Mouse (Mus musculus): ENCODE data around the gene Rnaseh2a. TPM values are rescaled to one million over a fixed set of nuclear protein-coding genes. Genes with fewer than 3 reads are reported as not detected.

Rnaseh2a gene
- total and polyA plus RNA-seq, 3 experiments, result 105 to 109 TPM; not detected in 1

DNA sequence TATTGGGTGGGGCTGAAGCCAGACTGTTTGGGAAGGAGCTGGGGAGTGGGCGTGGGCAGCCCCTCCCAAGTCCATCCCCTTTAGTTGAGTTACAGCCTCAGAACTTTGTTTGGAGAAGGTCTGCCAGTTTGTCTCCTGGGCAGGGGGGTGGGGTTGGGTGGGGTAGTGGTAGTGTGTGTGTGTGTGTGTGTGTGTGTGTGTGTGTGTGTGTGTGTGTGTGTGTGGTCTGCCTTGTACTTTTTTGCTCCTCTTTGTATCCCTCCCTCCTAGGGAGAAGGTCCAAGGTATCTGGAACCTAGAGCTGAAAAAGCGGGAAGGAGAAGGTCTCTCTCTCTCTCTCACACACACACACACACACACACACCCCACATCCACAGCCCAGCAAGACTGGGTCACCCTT lies 44.9 kb upstream of the Rnaseh2a start, which contains the start of gene Best2:
TSS of gene Best2 (minus strand) at position 101 of the 400 bp plus-strand sequence.
- no peak within 1 kb of the TSS for H3K9ac ChIP-seq (ENCODE audit: control insufficient read depth, low read depth, low read length, poor library complexity, severe bottlenecking)
- no peaks in the 10 kb centered on the region for H3K36me3 ChIP-seq (ENCODE audit: control insufficient read depth in 1 of 2, insufficient read depth in 2 of 2, low read length in 2 of 2)
- no peak for TF ChIP-seq POLR2AphosphoS2 (IDR thresholded peaks at IDR 0.05; ENCODE audit: low read length)
- TF ChIP-seq TBP (IDR thresholded peaks at IDR 0.05; ENCODE audit: low read depth, low read length), result no peak
- TF ChIP-seq POLR2A (IDR thresholded peaks at IDR 0.05; ENCODE audit: control insufficient read depth in 1 of 2, insufficient read depth in 1 of 2, low read depth in 1 of 2, low read length in 2 of 2, poor library complexity in 1 of 2), result no peak
- no peak for TF ChIP-seq ZNF384 (IDR thresholded peaks at IDR 0.05; ENCODE audit: low read depth, low read length)
- no peak for TF ChIP-seq CHD2 (IDR thresholded peaks at IDR 0.05; ENCODE audit: low read length)
- TF ChIP-seq SMC3 (IDR thresholded peaks at IDR 0.05; ENCODE audit: low read depth, low read length), result no peak
- TF ChIP-seq CHD1 (IDR thresholded peaks at IDR 0.05; ENCODE audit: low read depth, low read length), result no peak
- TF ChIP-seq KAT2A (conservative IDR thresholded peaks at IDR 0.05; ENCODE audit: low read depth, low read length), result no peak
- no peak for TF ChIP-seq ZMIZ1 (IDR thresholded peaks at IDR 0.05; ENCODE audit: low read depth, low read length)
- no peak within 1 kb of the TSS for H3K4me3 ChIP-seq (ENCODE audit: control insufficient read depth in 1 of 2, insufficient read depth in 1 of 2, low read depth in 2 of 2, low read length in 2 of 2)
- no peaks in the 10 kb centered on the region for H3K4me1 ChIP-seq (ENCODE audit: control insufficient read depth in 1 of 2, insufficient read depth in 2 of 2, low read length in 2 of 2)
- H3K27ac ChIP-seq (ENCODE audit: control insufficient read depth, low read depth, low read length), result no peak within 1 kb of the TSS
- no peaks in the 10 kb centered on the region for H3K79me2 ChIP-seq (ENCODE audit: control insufficient read depth, insufficient read depth, low read length, poor library complexity)
- DNase-seq (ENCODE audit: low read depth, low spot score), result no peak
- H3K9me3 ChIP-seq (replicated peaks; ENCODE audit: insufficient read depth, low read length), result no peaks in the 10 kb centered on the region
- no peaks in the 10 kb centered on the region for H3K27me3 ChIP-seq (ENCODE audit: control insufficient read depth in 1 of 2, insufficient read depth in 2 of 2, low read length in 2 of 2)

DNA sequence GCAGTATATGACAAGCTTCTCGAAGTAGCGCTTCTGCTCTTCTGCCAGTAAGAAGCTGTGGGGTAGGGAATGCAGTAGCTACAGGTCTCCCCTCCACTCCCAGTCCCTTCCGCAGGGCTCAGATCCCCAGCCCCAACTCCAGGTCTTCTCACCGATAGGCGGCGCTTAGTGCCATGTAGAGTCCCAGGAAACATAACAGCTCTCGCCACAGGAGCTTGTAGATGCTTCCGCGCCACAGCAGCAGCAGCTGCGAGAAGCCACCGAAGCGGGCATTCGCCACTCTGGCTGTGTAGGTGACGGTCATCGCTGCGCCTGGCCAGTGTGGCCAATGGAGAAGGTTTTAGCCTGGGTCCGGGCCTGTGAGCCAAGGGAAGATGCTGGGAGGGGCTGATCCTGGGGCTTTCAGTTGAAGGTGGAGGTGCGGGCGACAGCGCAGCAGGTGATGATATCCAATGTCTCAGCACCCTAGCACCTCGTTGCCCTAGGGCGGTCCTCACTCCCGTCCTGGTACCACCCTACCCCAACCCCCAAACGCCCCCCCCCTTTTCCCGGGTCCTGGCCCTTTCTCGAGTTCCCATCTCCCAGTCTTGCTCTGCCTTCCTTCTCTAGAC lies 43.8 kb upstream of the Rnaseh2a start:
- no peaks in the 10 kb centered on the region for H3K4me1 ChIP-seq (ENCODE audit: control insufficient read depth in 1 of 2, insufficient read depth in 2 of 2, low read length in 2 of 2)
- no peaks in the 10 kb centered on the region for H3K9me3 ChIP-seq (replicated peaks; ENCODE audit: insufficient read depth, low read length)
- H3K27ac ChIP-seq (ENCODE audit: control insufficient read depth, low read depth, low read length), result no peak overlapping the region
- DNase-seq (ENCODE audit: low read depth, low spot score), result no peak
- no peak overlapping the region for H3K4me3 ChIP-seq (ENCODE audit: control insufficient read depth in 1 of 2, insufficient read depth in 1 of 2, low read depth in 2 of 2, low read length in 2 of 2)
- H3K9ac ChIP-seq (ENCODE audit: control insufficient read depth, low read depth, low read length, poor library complexity, severe bottlenecking), result no peak overlapping the region
- no peaks in the 10 kb centered on the region for H3K79me2 ChIP-seq (ENCODE audit: control insufficient read depth, insufficient read depth, low read length, poor library complexity)
- TF ChIP-seq JUND (IDR thresholded peaks at IDR 0.05; ENCODE audit: low read depth, low read length), result no peak
- no peak for TF ChIP-seq SMC3 (IDR thresholded peaks at IDR 0.05; ENCODE audit: low read depth, low read length)
- no peak for TF ChIP-seq UBTF (IDR thresholded peaks at IDR 0.05; ENCODE audit: borderline replicate concordance, insufficient read depth, low read depth, low read length)
- H3K36me3 ChIP-seq (ENCODE audit: control insufficient read depth in 1 of 2, insufficient read depth in 2 of 2, low read length in 2 of 2), result no peaks in the 10 kb centered on the region
- H3K27me3 ChIP-seq (ENCODE audit: control insufficient read depth in 1 of 2, insufficient read depth in 2 of 2, low read length in 2 of 2), result no peaks in the 10 kb centered on the region

DNA sequence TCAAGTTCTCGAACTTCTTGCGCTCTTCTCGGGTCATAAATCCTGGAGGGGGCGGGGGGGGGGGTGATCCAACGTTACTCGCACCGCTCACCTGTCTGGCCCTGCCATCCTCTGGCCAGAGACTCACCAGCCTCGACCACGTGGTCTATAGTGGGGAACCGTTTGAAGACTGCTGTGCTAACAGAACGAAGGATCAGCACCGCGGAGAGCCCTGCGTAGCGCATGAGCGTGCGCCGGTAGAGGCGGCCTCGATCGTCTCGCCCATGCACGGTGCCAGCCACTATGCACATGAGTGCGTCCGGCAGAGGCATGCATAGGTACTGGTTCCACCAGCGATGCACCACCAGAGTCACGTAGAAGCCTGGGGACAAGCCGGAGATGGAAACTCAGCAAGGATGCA lies 41.7 kb upstream of the Rnaseh2a start:
- no peak for TF ChIP-seq POLR2AphosphoS5 (IDR thresholded peaks at IDR 0.05; ENCODE audit: borderline replicate concordance, low read depth, low read length)
- no peak overlapping the region for H3K9ac ChIP-seq (ENCODE audit: control insufficient read depth, low read depth, low read length, poor library complexity, severe bottlenecking)
- no peaks in the 10 kb centered on the region for H3K36me3 ChIP-seq (ENCODE audit: control insufficient read depth in 1 of 2, insufficient read depth in 2 of 2, low read length in 2 of 2)

More for the DNA sequence above, 41.7 kb upstream of the Rnaseh2a start:
- Histone ChIP-seq H3K79me2 (ENCODE audit: control insufficient read depth, insufficient read depth, low read length, poor library complexity) (no peaks in the 10 kb centered on the region), H3K27ac (ENCODE audit: control insufficient read depth, low read depth, low read length) (no peak overlapping the region), H3K4me1 (ENCODE audit: control insufficient read depth in 1 of 2, insufficient read depth in 2 of 2, low read length in 2 of 2) (no peaks in the 10 kb centered on the region), H3K9me3 (replicated peaks; ENCODE audit: insufficient read depth, low read length) (no peaks in the 10 kb centered on the region), H3K4me3 (ENCODE audit: control insufficient read depth in 1 of 2, insufficient read depth in 1 of 2, low read depth in 2 of 2, low read length in 2 of 2) (no peak overlapping the region), H3K27me3 (ENCODE audit: control insufficient read depth in 1 of 2, insufficient read depth in 2 of 2, low read length in 2 of 2) (no peaks in the 10 kb centered on the region)
- no peak for DNase-seq (ENCODE audit: low read depth, low spot score)

Data from MEL (cell line).